Mouse (Mus musculus) 416B (cell line): ENCODE measurements around the gene Cux1.

ENCODE experiments used
- DNase-seq: peaks from one replicate; pipeline ENCODE4 v3.0.0; 2011; ENCODE audit warnings: low read depth

The Cux1 gene

GRCm38 (mm10) chr5:136377101-136377500 lies 190.2 kb downstream of the Cux1 start:
- no peak for DNase-seq

DNA sequence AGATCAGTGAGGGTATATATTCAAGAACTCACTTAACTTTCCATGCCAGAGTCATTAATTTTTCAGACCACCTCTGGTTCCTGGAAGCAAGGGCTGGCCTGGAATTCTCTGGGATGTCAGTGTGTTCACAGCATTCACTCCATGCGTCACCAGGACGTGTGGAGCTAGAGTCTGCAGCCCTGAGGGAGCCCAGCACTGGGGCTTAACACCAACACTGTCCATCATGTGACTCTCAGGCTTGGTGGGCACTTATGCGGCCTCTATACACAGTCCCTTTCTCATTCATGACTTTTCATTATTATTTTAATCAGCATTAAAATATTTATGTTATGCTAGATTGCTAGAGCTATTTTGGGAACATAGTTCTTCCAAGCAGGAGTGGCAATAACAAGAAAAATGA lies 191.9 kb downstream of the Cux1 start:
- DNase-seq, result no peak

DNA sequence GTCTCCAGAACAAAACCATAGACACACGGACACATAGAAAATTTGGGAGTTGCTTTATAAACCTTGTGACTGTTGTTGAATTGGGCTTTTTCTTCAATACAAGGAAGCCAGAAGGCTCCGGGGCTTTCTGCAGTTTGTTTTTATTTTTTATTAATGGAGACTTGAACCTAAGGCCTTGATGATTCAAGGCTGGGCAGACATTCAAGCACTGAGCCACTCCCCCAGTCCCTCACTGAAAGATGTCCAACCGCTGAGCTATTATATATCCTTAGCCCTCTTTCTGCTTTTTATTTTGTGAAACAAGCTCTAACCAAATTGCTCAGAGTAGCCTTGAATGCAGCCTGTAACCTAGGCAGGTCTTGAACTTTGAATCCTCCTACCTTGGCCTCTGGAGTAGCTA lies 195.0 kb downstream of the Cux1 start:
- DNase-seq, result no peak

- DNase-seq, result no peak
Measured at GRCm38 (mm10) chr5:136363421-136363820, 203.9 kb downstream of the Cux1 start.

- no peak for DNase-seq
Measured at GRCm38 (mm10) chr5:136362473-136363230, 204.6 kb downstream of the Cux1 start.

DNA sequence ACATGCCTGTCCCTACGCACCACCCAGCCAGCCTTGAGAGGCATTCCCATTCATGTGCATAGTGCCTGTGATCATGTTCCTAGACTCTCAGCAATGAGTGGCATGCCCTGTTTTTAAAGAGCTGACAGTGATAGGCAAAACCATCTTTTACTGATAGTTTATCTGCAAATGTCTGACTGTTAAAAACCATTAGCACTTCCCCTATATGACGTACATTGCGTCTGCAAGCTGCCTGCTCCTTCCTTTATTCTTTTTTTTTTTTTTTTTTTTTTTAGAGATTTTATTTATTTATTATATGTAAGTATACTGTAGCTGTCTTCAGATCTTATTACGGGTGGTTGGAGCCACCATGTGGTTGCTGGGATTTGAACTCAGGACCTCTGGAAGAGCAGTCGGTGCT lies 205.3 kb downstream of the Cux1 start:
- DNase-seq, result no peak

- no peak for DNase-seq
Measured at GRCm38 (mm10) chr5:136357227-136357626, 210.1 kb downstream of the Cux1 start.

DNA sequence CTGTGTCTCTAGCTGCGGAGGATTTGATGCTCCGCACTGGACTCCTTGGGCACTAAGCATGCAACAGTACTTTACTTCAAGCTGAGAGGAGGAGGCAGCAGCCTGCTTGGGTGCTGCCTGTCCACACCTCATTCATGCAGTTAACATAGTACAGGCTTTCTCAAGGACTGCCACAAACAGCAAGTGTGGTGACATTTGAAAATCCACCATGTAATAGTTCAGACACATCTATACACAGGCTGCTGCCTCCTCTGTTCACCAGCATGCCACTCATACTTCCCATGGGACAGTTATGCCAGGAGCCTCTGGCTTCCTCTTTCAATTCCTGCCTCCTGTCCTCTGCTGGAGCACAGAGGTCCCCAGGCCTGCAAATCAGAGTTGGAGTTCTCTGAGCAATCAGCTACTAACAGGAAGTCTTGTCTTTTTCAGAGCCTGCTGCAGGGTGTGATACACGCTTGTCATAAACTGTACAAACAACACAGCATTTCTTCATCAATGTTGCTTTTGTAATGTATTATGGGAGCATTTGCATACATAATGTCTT lies 211.6 kb downstream of the Cux1 start:
- DNase-seq, result no peak

- DNase-seq, result no peak
Measured at GRCm38 (mm10) chr5:136354729-136355128, 212.6 kb downstream of the Cux1 start.

GRCm38 (mm10) chr5:136353114-136353513 lies 214.2 kb downstream of the Cux1 start:
- no peak for DNase-seq

- no peak for DNase-seq
Measured at GRCm38 (mm10) chr5:136343156-136343890, 224.0 kb downstream of the Cux1 start.

DNA sequence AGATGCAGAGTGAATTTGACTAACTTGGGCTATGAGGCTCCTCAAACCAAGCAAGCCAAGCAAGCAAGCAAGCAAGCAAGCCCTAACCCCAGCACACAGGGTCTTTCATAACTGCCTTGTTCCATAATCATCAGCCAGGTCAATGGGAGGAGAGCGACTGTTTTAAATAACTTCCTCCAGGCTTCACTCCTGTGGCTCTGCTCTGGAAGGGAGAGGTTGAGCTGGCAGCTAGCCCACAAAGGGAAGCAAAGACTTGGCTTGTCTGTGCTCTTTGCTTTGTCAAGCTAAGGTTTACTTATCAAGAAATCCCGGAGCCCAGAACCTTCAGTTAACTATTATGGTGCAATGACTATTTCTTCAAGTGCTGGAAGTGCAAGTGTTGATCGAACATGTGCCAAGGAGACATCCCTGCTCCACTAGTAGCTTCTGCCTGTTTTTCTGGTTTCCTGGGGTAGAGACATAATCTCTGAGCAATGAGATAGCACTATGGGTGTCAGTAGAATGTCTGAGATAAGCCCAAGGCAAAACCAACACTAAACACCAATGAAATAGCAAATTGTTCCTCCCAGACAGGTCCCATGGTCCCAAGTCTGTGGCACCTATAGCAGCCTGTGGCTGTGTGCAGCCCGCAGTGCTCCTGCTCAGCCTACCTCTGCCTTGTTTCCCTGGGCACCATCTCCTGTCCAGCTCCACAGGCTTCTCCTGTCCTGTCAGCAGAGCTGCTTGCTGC lies 230.3 kb downstream of the Cux1 start:
- DNase-seq, result peak; percentile 23

DNA sequence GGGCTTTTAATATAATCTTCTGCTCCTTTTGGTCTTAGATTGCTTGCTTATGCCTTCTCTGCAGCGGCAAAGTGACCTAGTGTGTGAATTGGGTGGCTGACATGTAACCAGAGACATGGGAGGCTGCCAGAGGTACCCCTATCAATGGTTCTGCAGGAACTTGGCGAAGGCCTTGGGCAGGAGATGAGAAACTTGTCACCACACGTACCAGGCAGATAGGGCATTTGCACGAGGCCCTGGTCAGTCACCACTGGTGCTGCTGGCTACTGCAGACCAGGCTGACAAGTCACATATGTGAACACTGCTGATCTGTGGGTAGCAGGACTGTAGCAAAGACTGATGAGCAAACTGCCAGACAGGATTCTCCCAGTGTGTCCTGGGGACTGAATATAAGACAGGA lies 231.6 kb downstream of the Cux1 start:
- no peak for DNase-seq

DNA sequence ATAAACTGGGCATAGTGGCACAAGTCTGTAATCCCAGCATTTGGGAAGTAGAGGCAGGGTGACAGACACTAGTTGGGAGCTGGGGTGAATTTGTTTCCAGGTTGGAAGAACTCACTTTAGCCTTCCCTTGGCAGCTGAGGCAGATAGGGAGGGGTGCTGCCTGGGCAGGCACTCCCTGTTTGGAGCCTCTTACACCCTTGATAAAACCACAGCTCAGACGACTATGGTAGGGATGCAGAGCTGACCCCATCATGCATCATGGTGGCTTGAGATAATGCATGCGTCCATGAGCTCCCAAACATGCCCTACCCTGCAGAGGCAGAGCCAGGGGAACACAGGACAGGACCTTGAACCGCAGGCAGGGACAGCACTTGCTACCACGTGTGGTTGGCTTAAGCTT lies 232.5 kb downstream of the Cux1 start:
- DNase-seq, result no peak

GRCm38 (mm10) chr5:136334051-136334450 lies 233.2 kb downstream of the Cux1 start:
- no peak for DNase-seq

DNA sequence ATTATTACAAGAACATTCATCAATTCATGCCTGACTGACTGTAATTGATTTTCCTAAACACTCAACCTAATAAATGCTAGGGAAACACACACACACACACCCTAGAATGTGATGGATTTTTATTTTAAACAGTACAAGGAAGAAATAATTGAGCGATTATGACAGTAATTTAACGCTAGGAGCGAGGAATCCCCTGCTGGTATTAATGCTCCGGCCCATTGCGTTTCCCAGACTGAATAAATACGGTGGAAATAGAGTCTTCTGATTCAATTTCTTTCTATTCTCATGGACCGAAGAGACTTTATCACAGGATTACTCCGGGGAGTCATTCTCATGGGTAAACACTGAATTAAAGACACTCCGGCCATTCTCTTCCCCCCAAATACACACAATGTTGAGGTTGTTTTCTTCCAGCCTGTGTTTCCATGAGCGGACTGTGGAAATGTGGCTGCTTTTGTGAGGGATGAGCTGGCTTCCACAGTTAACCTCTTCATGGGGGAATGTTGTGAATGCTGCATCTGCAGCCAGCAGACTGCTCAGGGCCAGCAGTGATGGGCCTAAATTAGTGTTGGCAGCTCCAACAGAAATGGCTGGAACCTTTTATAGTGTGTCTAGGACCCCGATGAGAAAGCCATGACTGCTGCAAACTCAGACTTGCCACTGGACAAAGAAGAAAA lies 234.4 kb downstream of the Cux1 start:
- DNase-seq, result no peak

DNA sequence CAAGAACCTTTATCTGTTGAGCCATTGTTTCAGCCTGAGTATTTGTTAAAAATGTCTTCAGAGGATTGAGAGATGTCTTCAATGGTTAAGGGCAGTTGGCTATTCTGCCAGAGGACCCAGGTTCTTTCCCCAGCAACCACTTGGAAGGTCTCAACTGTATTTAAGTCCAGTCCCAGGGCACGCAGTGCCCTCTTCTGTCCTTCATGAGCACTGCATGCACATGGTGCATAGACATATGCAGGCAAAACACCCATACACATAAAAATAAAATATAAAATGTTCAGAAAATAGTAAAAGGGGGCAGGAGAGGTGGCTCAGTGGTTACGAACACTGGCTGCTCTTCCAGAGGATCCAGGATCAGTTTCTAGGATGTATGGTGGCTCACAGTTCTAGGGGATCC lies 239.6 kb downstream of the Cux1 start:
- peak; percentile 45 for DNase-seq

DNA sequence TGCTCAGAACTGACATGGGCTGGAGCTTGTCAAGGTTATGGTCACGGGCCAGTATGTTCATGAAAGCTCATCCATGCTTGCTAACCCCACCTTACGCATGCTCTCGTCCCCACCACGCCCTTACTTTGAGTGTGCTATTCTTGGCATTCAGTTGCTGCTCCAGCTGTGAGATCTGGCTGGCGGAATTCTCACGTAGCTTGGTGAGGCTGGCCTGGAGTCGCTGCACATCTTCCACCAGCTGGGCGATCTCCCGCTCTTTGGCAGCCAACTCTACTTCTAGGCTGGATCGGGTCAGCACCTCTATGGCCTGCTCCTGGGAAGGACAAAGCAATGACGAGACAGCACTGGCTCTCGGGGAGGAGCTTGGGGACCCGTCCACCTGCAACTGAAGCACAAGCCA lies 240.7 kb downstream of the Cux1 start:
- DNase-seq, result no peak

DNA sequence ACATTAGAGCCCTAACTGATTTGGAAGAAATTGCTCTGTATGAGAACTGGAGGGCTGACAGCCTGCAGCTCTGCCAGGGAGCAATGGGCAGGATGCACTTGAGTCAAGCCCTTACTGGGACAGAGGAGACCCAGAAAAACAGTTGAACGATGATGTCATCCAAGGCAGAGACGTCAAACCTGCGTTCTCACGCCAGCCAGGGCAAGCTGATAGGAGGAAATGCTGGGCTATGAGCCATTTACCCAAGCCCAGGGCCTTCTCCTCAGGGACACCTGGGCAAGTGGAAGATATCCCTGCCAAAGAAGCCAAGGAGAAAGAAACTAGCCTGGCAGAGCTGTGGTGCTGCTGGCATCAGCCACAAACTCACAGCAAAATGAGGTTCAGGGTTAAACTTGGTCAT lies 242.8 kb downstream of the Cux1 start:
- DNase-seq, result no peak

DNA sequence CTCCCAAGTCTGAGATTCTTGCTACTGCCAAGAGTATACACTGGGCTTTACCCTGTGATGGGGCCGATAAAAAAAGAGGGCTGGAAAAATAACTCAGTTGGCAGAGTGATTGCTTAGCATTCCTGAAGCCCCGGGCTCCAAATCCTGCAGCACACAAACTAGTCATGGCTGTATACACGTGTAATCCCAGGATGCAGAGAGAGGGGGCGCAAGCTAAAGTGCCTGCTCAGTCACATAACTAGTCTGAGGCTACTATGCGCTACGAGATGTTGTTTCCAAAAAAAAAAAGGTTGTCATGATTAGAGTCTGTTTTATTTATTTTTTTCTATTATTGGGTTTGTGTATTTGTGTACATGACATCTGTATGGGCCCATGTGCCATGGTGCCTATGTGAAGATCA lies 245.9 kb downstream of the Cux1 start:
- DNase-seq, result peak; percentile 16

GRCm38 (mm10) chr5:136312566-136312965 lies 254.7 kb downstream of the Cux1 start:
- no peak for DNase-seq

DNA sequence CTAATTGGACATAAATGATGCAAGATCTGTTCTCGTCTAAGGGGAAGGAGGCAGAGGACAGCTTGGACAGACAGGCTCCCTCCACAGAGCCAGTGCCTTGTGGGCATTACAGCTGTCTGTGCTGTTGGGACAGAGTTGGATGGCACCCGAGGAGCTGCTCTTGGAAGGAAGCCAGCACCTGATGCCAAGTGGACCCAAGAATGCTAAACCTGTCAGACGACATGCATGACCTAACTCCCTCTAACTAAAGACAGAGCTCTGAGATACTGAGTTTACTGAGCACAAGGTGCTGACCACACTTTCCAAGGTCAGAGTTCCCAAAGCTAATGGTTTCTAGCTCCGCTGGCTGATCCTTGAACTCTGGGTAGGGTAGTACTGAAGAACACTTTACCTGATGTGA lies 255.1 kb downstream of the Cux1 start:
- DNase-seq, result no peak
